Mouse (Mus musculus) E14TG2a.4 (cell line): Measurements from ENCODE around the gene Ephx1.

Source experiments
- CTCF ChIP-seq: conservative IDR thresholded peaks from 2 replicates; pipeline ENCODE4 v1.5.1; 2014; ENCODE audit warnings: low read length
- NANOG ChIP-seq: IDR thresholded peaks from 2 replicates; pipeline ENCODE4 v1.6.1; 2014; ENCODE audit warnings: borderline replicate concordance, low read length, mixed read lengths
- POU5F1 ChIP-seq: IDR thresholded peaks from 2 replicates; pipeline ENCODE4 v1.6.1; 2014; ENCODE audit warnings: low read length, borderline replicate concordance

- TF ChIP-seq CTCF (no peak), POU5F1 (no peak), NANOG (no peak)
These were observed 79.0 kb downstream of the Ephx1 start for GRCm38 (mm10) chr1:180941726-180942125.
